ENCODE assay signal across 11 mouse cellular contexts in genomic region chr4:155849391-155849790, GRCm38 (mm10). TPM values are rescaled to one million over a fixed set of nuclear protein-coding genes. Genes with fewer than 3 reads are reported as not detected.
A peak's percentile ranks its signal among the peaks of the same experiment; 100 is the strongest.
DNase-seq lines count a peak whose midpoint lies in the region; ATAC-seq and TF ChIP-seq lines count a peak whose summit lies in the region.
"Had no signal": no experiment of that assay in that cellular context is flagged by ENCODE, and none has a peak within 500 bp of the region (broad histone marks: within the 10 kb centered on the region; RNA-seq: fewer than 3 reads in every experiment).

No protein-coding gene starts in this region.

- ATAC-seq in forebrain, embryonic 12.5 days (ENCODE audit: low FRiP score), result no peak
- ATAC-seq in forebrain, embryonic 16.5 days, result no peak
- no peak for ATAC-seq in lung, embryonic 14.5 days (ENCODE audit: insufficient read depth)
- ATAC-seq in liver, embryonic 12.5 days, result no peak
- ATAC-seq in neural tube, embryonic 13.5 days (ENCODE audit: low read depth), result no peak
- ATAC-seq: inflammation-experienced regulatory T-cells, adult 6 months had no signal

- H3K4me1 ChIP-seq in forebrain, embryonic 12.5 days, result peaks cover 33% of the 10 kb centered on the region
- H3K4me1 ChIP-seq in forebrain, embryonic 16.5 days (replicated peaks; ENCODE audit: control insufficient read depth, insufficient read depth, low read length), result peaks cover 41% of the 10 kb centered on the region
- H3K4me1 ChIP-seq in lung, embryonic 14.5 days (ENCODE audit: insufficient read depth), result peaks cover 8% of the 10 kb centered on the region; the same call in 1 of the 2 replicates
- H3K4me1 ChIP-seq in liver, embryonic 12.5 days, result peaks cover 42% of the 10 kb centered on the region
- H3K4me1 ChIP-seq in neural tube, embryonic 13.5 days (replicated peaks), result peaks cover 52% of the 10 kb centered on the region

- H3K27me3 ChIP-seq in forebrain, embryonic 12.5 days, result no peaks in the 10 kb centered on the region
- H3K27me3 ChIP-seq in forebrain, embryonic 16.5 days (replicated peaks; ENCODE audit: control insufficient read depth, insufficient read depth, low read length), result no peaks in the 10 kb centered on the region
- no peaks in the 10 kb centered on the region for H3K27me3 ChIP-seq in lung, embryonic 14.5 days (ENCODE audit: insufficient read depth, low read length)
- H3K27me3 ChIP-seq in liver, embryonic 12.5 days (replicated peaks), result 0 out of 2 replicates have a peak, but pooled peaks cover 5% of the 10 kb centered on the region
- no peaks in the 10 kb centered on the region for H3K27me3 ChIP-seq in neural tube, embryonic 13.5 days

- H3K4me2 ChIP-seq in forebrain, embryonic 12.5 days, result peak overlapping the region; percentile 77
- H3K4me2 ChIP-seq in forebrain, embryonic 16.5 days (ENCODE audit: low read length), result no peak overlapping the region
- peak overlapping the region; percentile 96 for H3K4me2 ChIP-seq in lung, embryonic 14.5 days
- H3K4me2 ChIP-seq in liver, embryonic 12.5 days, result peak overlapping the region; percentile 99
- peak overlapping the region; percentile 88 for H3K4me2 ChIP-seq in neural tube, embryonic 13.5 days

- no peak for TF ChIP-seq CTCF in lung, embryonic 14.5 days (IDR thresholded peaks at IDR 0.05; ENCODE audit: low read depth)

- no peak for DNase-seq in lung, embryonic 14.5 days
- no peak for DNase-seq in lung, adult 18-20 months
- no peak for DNase-seq in thymus, postnatal 0 days (ENCODE audit: low spot score)
- no peak for DNase-seq in gastrocnemius, postnatal 14 days
- DNase-seq: heart, adult 18-20 months had no signal

- H3K9me3 ChIP-seq in forebrain, embryonic 12.5 days, result no peaks in the 10 kb centered on the region
- no peaks in the 10 kb centered on the region for H3K9me3 ChIP-seq in forebrain, embryonic 16.5 days (ENCODE audit: control insufficient read depth, low read length)
- no peaks in the 10 kb centered on the region for H3K9me3 ChIP-seq in lung, embryonic 14.5 days (ENCODE audit: low read depth, low read length)
- H3K9me3 ChIP-seq in liver, embryonic 12.5 days (replicated peaks), result no peaks in the 10 kb centered on the region
- no peaks in the 10 kb centered on the region for H3K9me3 ChIP-seq in neural tube, embryonic 13.5 days

- H3K4me3 ChIP-seq in forebrain, embryonic 12.5 days (replicated peaks), result no peak overlapping the region
- no peak overlapping the region for H3K4me3 ChIP-seq in forebrain, embryonic 16.5 days (replicated peaks; ENCODE audit: low read length)
- no peak overlapping the region for H3K4me3 ChIP-seq in lung, embryonic 14.5 days (ENCODE audit: low read depth, low read length)
- no peak overlapping the region for H3K4me3 ChIP-seq in liver, embryonic 12.5 days
- H3K4me3 ChIP-seq in neural tube, embryonic 13.5 days, result no peak overlapping the region

- no peak overlapping the region for H3K27ac ChIP-seq in forebrain, embryonic 12.5 days
- H3K27ac ChIP-seq in forebrain, embryonic 16.5 days (ENCODE audit: low read length), result no peak overlapping the region
- no peak overlapping the region for H3K27ac ChIP-seq in lung, embryonic 14.5 days (ENCODE audit: low read depth)
- H3K27ac ChIP-seq in liver, embryonic 12.5 days, result no peak overlapping the region
- H3K27ac ChIP-seq in neural tube, embryonic 13.5 days (replicated peaks), result no peak overlapping the region

- 91% methylated on average over 2 of the region's 2 CpGs for WGBS in forebrain, embryonic 12.5 days
- 88% methylated on average over 2 of the region's 2 CpGs for WGBS in forebrain, embryonic 16.5 days
- WGBS in lung, embryonic 14.5 days, result 91% methylated on average over 2 of the region's 2 CpGs
- 74% methylated on average over 2 of the region's 2 CpGs for WGBS in liver, embryonic 12.5 days (ENCODE audit: insufficient replicate concordance)
- WGBS in neural tube, embryonic 13.5 days, result 93% methylated on average over 2 of the region's 2 CpGs

- H3K36me3 ChIP-seq in forebrain, embryonic 12.5 days (replicated peaks), result peaks cover 15% of the 10 kb centered on the region
- no peaks in the 10 kb centered on the region; the same call in 1 of the 2 replicates for H3K36me3 ChIP-seq in forebrain, embryonic 16.5 days (ENCODE audit: control insufficient read depth, insufficient read depth)
- H3K36me3 ChIP-seq in lung, embryonic 14.5 days (ENCODE audit: insufficient read depth), result peaks cover 15% of the 10 kb centered on the region; the same call in 1 of the 2 replicates
- H3K36me3 ChIP-seq in liver, embryonic 12.5 days, result peaks cover 14% of the 10 kb centered on the region
- peaks cover 15% of the 10 kb centered on the region for H3K36me3 ChIP-seq in neural tube, embryonic 13.5 days

- intact Hi-C loops in gastrocnemius, postnatal 14 days (cut with DNase I; ENCODE audit: low total_unique reads), result no loop called here

- H3K9ac ChIP-seq in forebrain, embryonic 12.5 days, result 0 out of 2 replicates have a peak overlapping the region, but pooled peaks have one; percentile 90
- no peak overlapping the region for H3K9ac ChIP-seq in forebrain, embryonic 16.5 days (replicated peaks; ENCODE audit: low read depth, low read length)
- H3K9ac ChIP-seq in lung, embryonic 14.5 days, result peak overlapping the region; percentile 6; the same call in 1 of the 2 replicates
- H3K9ac ChIP-seq in liver, embryonic 12.5 days, result no peak overlapping the region
- no peak overlapping the region for H3K9ac ChIP-seq in neural tube, embryonic 13.5 days

RNA-seq across cellular contexts. Expression of gene Dvl1, which starts 2.2 kb away (rescaled TPM):
- polyA plus RNA-seq in forebrain, embryonic 12.5 days (2016; fragmentation: Nextera tagmentation; extraction: Ambion mirVana), result 6.1 and 9.2 TPM in 2 replicates
- 7.0 and 10.0 TPM in 2 replicates for polyA plus RNA-seq in forebrain, embryonic 16.5 days (2015; fragmentation: Nextera tagmentation; extraction: Ambion mirVana)
- 11.3 and 17.8 TPM in 2 replicates for polyA plus RNA-seq in lung, embryonic 14.5 days (2014; fragmentation: Nextera tagmentation; extraction: Ambion mirVana)
- polyA plus RNA-seq in liver, embryonic 12.5 days (2016; fragmentation: Nextera tagmentation; extraction: Ambion mirVana), result 10.7 and 12.1 TPM in 2 replicates
- 8.6 and 14.6 TPM in 2 replicates for polyA plus RNA-seq in neural tube, embryonic 13.5 days (2015; fragmentation: Nextera tagmentation; extraction: Ambion mirVana)
- polyA plus RNA-seq in thymus, postnatal 0 days (2015; fragmentation: Nextera tagmentation; extraction: Ambion mirVana), result 5.7 and 7.6 TPM in 2 replicates
- total RNA-seq in gastrocnemius, postnatal 14 days (2021), result 10 to 100 TPM; 88.6 to 89.4 TPM

RNA-seq across cellular contexts. Expression of gene Mxra8, which starts 9.9 kb away (rescaled TPM):
- polyA plus RNA-seq in forebrain, embryonic 12.5 days (2016; fragmentation: Nextera tagmentation; extraction: Ambion mirVana), result 22.9 and 24.3 TPM in 2 replicates
- 16.9 and 19.8 TPM in 2 replicates for polyA plus RNA-seq in forebrain, embryonic 16.5 days (2015; fragmentation: Nextera tagmentation; extraction: Ambion mirVana)
- 148 and 155 TPM in 2 replicates for polyA plus RNA-seq in lung, embryonic 14.5 days (2014; fragmentation: Nextera tagmentation; extraction: Ambion mirVana)
- 8.1 and 9.2 TPM in 2 replicates for polyA plus RNA-seq in liver, embryonic 12.5 days (2016; fragmentation: Nextera tagmentation; extraction: Ambion mirVana)
- polyA plus RNA-seq in neural tube, embryonic 13.5 days (2015; fragmentation: Nextera tagmentation; extraction: Ambion mirVana), result 29.3 and 33.9 TPM in 2 replicates
- 15.1 and 18.1 TPM in 2 replicates for polyA plus RNA-seq in thymus, postnatal 0 days (2015; fragmentation: Nextera tagmentation; extraction: Ambion mirVana)
- 10 to 100 TPM; 75.4 to 79.4 TPM for total RNA-seq in gastrocnemius, postnatal 14 days (2021)
- total RNA-seq: common myeloid progenitor, adult 5-6 weeks had no signal

RNA-seq across cellular contexts. Expression of gene Tas1r3, which starts 13.8 kb away (rescaled TPM):
- 0.51 and 0.61 TPM in 2 replicates for polyA plus RNA-seq in forebrain, embryonic 12.5 days (2016; fragmentation: Nextera tagmentation; extraction: Ambion mirVana)
- polyA plus RNA-seq in forebrain, embryonic 16.5 days (2015; fragmentation: Nextera tagmentation; extraction: Ambion mirVana), result 0.72 and 0.84 TPM in 2 replicates
- polyA plus RNA-seq in lung, embryonic 14.5 days (2014; fragmentation: Nextera tagmentation; extraction: Ambion mirVana), result 0.16 and 0.22 TPM in 2 replicates
- polyA plus RNA-seq in liver, embryonic 12.5 days (2016; fragmentation: Nextera tagmentation; extraction: Ambion mirVana), result 0.07 and 0.11 TPM in 2 replicates
- polyA plus RNA-seq in neural tube, embryonic 13.5 days (2015; fragmentation: Nextera tagmentation; extraction: Ambion mirVana), result 0.45 and 0.72 TPM in 2 replicates
- polyA plus RNA-seq in thymus, postnatal 0 days (2015; fragmentation: Nextera tagmentation; extraction: Ambion mirVana), result 0.16 and 0.28 TPM in 2 replicates
- under 1 TPM; 0.10 to 0.13 TPM for total RNA-seq in gastrocnemius, postnatal 14 days (2021)

RNA-seq across cellular contexts. Expression of gene Aurkaip1, which starts 18.3 kb away (rescaled TPM):
- polyA plus RNA-seq in forebrain, embryonic 12.5 days (2016; fragmentation: Nextera tagmentation; extraction: Ambion mirVana), result 131 and 132 TPM in 2 replicates
- polyA plus RNA-seq in forebrain, embryonic 16.5 days (2015; fragmentation: Nextera tagmentation; extraction: Ambion mirVana), result 111 and 121 TPM in 2 replicates
- polyA plus RNA-seq in lung, embryonic 14.5 days (2014; fragmentation: Nextera tagmentation; extraction: Ambion mirVana), result 124 and 136 TPM in 2 replicates
- polyA plus RNA-seq in liver, embryonic 12.5 days (2016; fragmentation: Nextera tagmentation; extraction: Ambion mirVana), result 146 and 153 TPM in 2 replicates
- 139 and 145 TPM in 2 replicates for polyA plus RNA-seq in neural tube, embryonic 13.5 days (2015; fragmentation: Nextera tagmentation; extraction: Ambion mirVana)
- polyA plus RNA-seq in thymus, postnatal 0 days (2015; fragmentation: Nextera tagmentation; extraction: Ambion mirVana), result 187 and 198 TPM in 2 replicates
- 10 to 100 TPM; 78.8 to 80.8 TPM for total RNA-seq in gastrocnemius, postnatal 14 days (2021)

RNA-seq across cellular contexts. Expression of gene Cptp, which starts 19.8 kb away (rescaled TPM):
- 17.9 and 23.4 TPM in 2 replicates for polyA plus RNA-seq in forebrain, embryonic 12.5 days (2016; fragmentation: Nextera tagmentation; extraction: Ambion mirVana)
- 22.5 and 23.8 TPM in 2 replicates for polyA plus RNA-seq in forebrain, embryonic 16.5 days (2015; fragmentation: Nextera tagmentation; extraction: Ambion mirVana)
- 17.1 and 18.4 TPM in 2 replicates for polyA plus RNA-seq in lung, embryonic 14.5 days (2014; fragmentation: Nextera tagmentation; extraction: Ambion mirVana)
- 10.3 and 10.8 TPM in 2 replicates for polyA plus RNA-seq in liver, embryonic 12.5 days (2016; fragmentation: Nextera tagmentation; extraction: Ambion mirVana)
- 21.1 and 25.2 TPM in 2 replicates for polyA plus RNA-seq in neural tube, embryonic 13.5 days (2015; fragmentation: Nextera tagmentation; extraction: Ambion mirVana)
- 9.4 and 11.4 TPM in 2 replicates for polyA plus RNA-seq in thymus, postnatal 0 days (2015; fragmentation: Nextera tagmentation; extraction: Ambion mirVana)
- 10 to 100 TPM; 16.5 to 17.0 TPM for total RNA-seq in gastrocnemius, postnatal 14 days (2021)

Comparison
In these comparisons a context has a peak if more than half of its experiments do, and no peak if none do; other contexts are left out.
1. H3K9ac ChIP-seq: peak in forebrain, embryonic 12.5 days (single experiment) and lung, embryonic 14.5 days (single experiment); none in forebrain, embryonic 16.5 days (single experiment), liver, embryonic 12.5 days (single experiment) and neural tube, embryonic 13.5 days (single experiment).